Mouse (Mus musculus): ENCODE measurements at regions not wholly inside any gene's neighbourhood (a gene's known extent, or its start where the extent isn't known, plus 50 kb on each side); places are given as distances from the start of the nearest gene placed in this dataset.

- no peak overlapping the region for H3K27ac ChIP-seq (ENCODE audit: control insufficient read depth, insufficient read depth, low read depth, low read length, poor library complexity)
- H3K4me3 ChIP-seq (replicated peaks; ENCODE audit: control insufficient read depth, low read depth, low read length), result no peak overlapping the region
- WGBS, result 78% methylated on average over 15 of the region's 15 CpGs
- no peaks in the 10 kb centered on the region for H3K4me1 ChIP-seq (ENCODE audit: control insufficient read depth, insufficient read depth, low read length)
- TF ChIP-seq CTCF (IDR thresholded peaks at IDR 0.05; ENCODE audit: control insufficient read depth, insufficient read depth, low read length) (no peak), POLR2A (IDR thresholded peaks at IDR 0.05; ENCODE audit: borderline replicate concordance, control insufficient read depth, low read depth, low read length) (no peak)
These were observed 241.9 kb upstream of the Kcnab2 start for GRCm38 (mm10) chr4:152719416-152720127.

GRCm38 (mm10) chr4:152710339-152710738 lies 232.7 kb upstream of the Kcnab2 start:
- no peak overlapping the region for H3K27ac ChIP-seq (ENCODE audit: control insufficient read depth, insufficient read depth, low read depth, low read length, poor library complexity)
- WGBS, result 79% methylated on average over 5 of the region's 5 CpGs
- H3K4me1 ChIP-seq (ENCODE audit: control insufficient read depth, insufficient read depth, low read length), result no peaks in the 10 kb centered on the region
- TF ChIP-seq CTCF (IDR thresholded peaks at IDR 0.05; ENCODE audit: control insufficient read depth, insufficient read depth, low read length) (no peak), POLR2A (IDR thresholded peaks at IDR 0.05; ENCODE audit: borderline replicate concordance, control insufficient read depth, low read depth, low read length) (no peak)
- no peak overlapping the region for H3K4me3 ChIP-seq (replicated peaks; ENCODE audit: control insufficient read depth, low read depth, low read length)

- TF ChIP-seq POLR2A (IDR thresholded peaks at IDR 0.05; ENCODE audit: borderline replicate concordance, control insufficient read depth, low read depth, low read length), result no peak
- 0 out of 2 replicates have a peak, but pooled peaks have one; percentile 8 for TF ChIP-seq CTCF (IDR thresholded peaks at IDR 0.05; ENCODE audit: control insufficient read depth, insufficient read depth, low read length)
- H3K4me1 ChIP-seq (ENCODE audit: control insufficient read depth, insufficient read depth, low read length), result no peaks in the 10 kb centered on the region
- no peak overlapping the region for H3K27ac ChIP-seq (ENCODE audit: control insufficient read depth, insufficient read depth, low read depth, low read length, poor library complexity)
- H3K4me3 ChIP-seq (replicated peaks; ENCODE audit: control insufficient read depth, low read depth, low read length), result no peak overlapping the region
- 68% methylated on average over 7 of the region's 7 CpGs for WGBS
These were observed 222.5 kb upstream of the Kcnab2 start for GRCm38 (mm10) chr4:152700217-152700616.

GRCm38 (mm10) chr4:152697247-152697960 lies 219.7 kb upstream of the Kcnab2 start:
- TF ChIP-seq POLR2A (IDR thresholded peaks at IDR 0.05; ENCODE audit: borderline replicate concordance, control insufficient read depth, low read depth, low read length), result no peak
- TF ChIP-seq CTCF (IDR thresholded peaks at IDR 0.05; ENCODE audit: control insufficient read depth, insufficient read depth, low read length), result no peak
- Histone ChIP-seq H3K4me1 (ENCODE audit: control insufficient read depth, insufficient read depth, low read length) (no peaks in the 10 kb centered on the region), H3K27ac (ENCODE audit: control insufficient read depth, insufficient read depth, low read depth, low read length, poor library complexity) (no peak overlapping the region), H3K4me3 (replicated peaks; ENCODE audit: control insufficient read depth, low read depth, low read length) (no peak overlapping the region)
- 63% methylated on average over 22 of the region's 22 CpGs for WGBS

- no peak for TF ChIP-seq CTCF (IDR thresholded peaks at IDR 0.05; ENCODE audit: control insufficient read depth, insufficient read depth, low read length)
- TF ChIP-seq POLR2A (IDR thresholded peaks at IDR 0.05; ENCODE audit: borderline replicate concordance, control insufficient read depth, low read depth, low read length), result no peak
- no peaks in the 10 kb centered on the region for H3K4me1 ChIP-seq (ENCODE audit: control insufficient read depth, insufficient read depth, low read length)
- no peak overlapping the region for H3K27ac ChIP-seq (ENCODE audit: control insufficient read depth, insufficient read depth, low read depth, low read length, poor library complexity)
- 56% methylated on average over 12 of the region's 12 CpGs for WGBS
- no peak overlapping the region for H3K4me3 ChIP-seq (replicated peaks; ENCODE audit: control insufficient read depth, low read depth, low read length)
These were observed 214.1 kb upstream of the Kcnab2 start for GRCm38 (mm10) chr4:152691735-152692134.

- no peak overlapping the region for H3K4me3 ChIP-seq (replicated peaks; ENCODE audit: control insufficient read depth, low read depth, low read length)
- TF ChIP-seq CTCF (IDR thresholded peaks at IDR 0.05; ENCODE audit: control insufficient read depth, insufficient read depth, low read length), result no peak
- no peak for TF ChIP-seq POLR2A (IDR thresholded peaks at IDR 0.05; ENCODE audit: borderline replicate concordance, control insufficient read depth, low read depth, low read length)
- H3K4me1 ChIP-seq (ENCODE audit: control insufficient read depth, insufficient read depth, low read length), result no peaks in the 10 kb centered on the region
- WGBS, result 83% methylated on average over 13 of the region's 13 CpGs
- H3K27ac ChIP-seq (ENCODE audit: control insufficient read depth, insufficient read depth, low read depth, low read length, poor library complexity), result no peak overlapping the region
These were observed 213.6 kb upstream of the Kcnab2 start for GRCm38 (mm10) chr4:152691302-152691701.

GRCm38 (mm10) chr4:152690766-152691165 lies 213.1 kb upstream of the Kcnab2 start:
- 84% methylated on average over 4 of the region's 4 CpGs for WGBS
- TF ChIP-seq CTCF (IDR thresholded peaks at IDR 0.05; ENCODE audit: control insufficient read depth, insufficient read depth, low read length), result no peak
- TF ChIP-seq POLR2A (IDR thresholded peaks at IDR 0.05; ENCODE audit: borderline replicate concordance, control insufficient read depth, low read depth, low read length), result no peak
- H3K4me1 ChIP-seq (ENCODE audit: control insufficient read depth, insufficient read depth, low read length), result no peaks in the 10 kb centered on the region
- H3K4me3 ChIP-seq (replicated peaks; ENCODE audit: control insufficient read depth, low read depth, low read length), result no peak overlapping the region
- H3K27ac ChIP-seq (ENCODE audit: control insufficient read depth, insufficient read depth, low read depth, low read length, poor library complexity), result no peak overlapping the region

GRCm38 (mm10) chr4:152689831-152690230 lies 212.2 kb upstream of the Kcnab2 start:
- WGBS, result 74% methylated on average over 9 of the region's 9 CpGs
- Histone ChIP-seq H3K27ac (ENCODE audit: control insufficient read depth, insufficient read depth, low read depth, low read length, poor library complexity) (no peak overlapping the region), H3K4me3 (replicated peaks; ENCODE audit: control insufficient read depth, low read depth, low read length) (no peak overlapping the region), H3K4me1 (ENCODE audit: control insufficient read depth, insufficient read depth, low read length) (no peaks in the 10 kb centered on the region)
- TF ChIP-seq CTCF (IDR thresholded peaks at IDR 0.05; ENCODE audit: control insufficient read depth, insufficient read depth, low read length) (no peak), POLR2A (IDR thresholded peaks at IDR 0.05; ENCODE audit: borderline replicate concordance, control insufficient read depth, low read depth, low read length) (no peak)
